Mouse (Mus musculus): ENCODE data around the gene Prkd3. TPM values are rescaled to one million over a fixed set of nuclear protein-coding genes. Genes with fewer than 3 reads are reported as not detected.

Prkd3 gene
- total RNA-seq, 2 experiments from 2014 or later: 9.7 to 10.8 TPM

DNA sequence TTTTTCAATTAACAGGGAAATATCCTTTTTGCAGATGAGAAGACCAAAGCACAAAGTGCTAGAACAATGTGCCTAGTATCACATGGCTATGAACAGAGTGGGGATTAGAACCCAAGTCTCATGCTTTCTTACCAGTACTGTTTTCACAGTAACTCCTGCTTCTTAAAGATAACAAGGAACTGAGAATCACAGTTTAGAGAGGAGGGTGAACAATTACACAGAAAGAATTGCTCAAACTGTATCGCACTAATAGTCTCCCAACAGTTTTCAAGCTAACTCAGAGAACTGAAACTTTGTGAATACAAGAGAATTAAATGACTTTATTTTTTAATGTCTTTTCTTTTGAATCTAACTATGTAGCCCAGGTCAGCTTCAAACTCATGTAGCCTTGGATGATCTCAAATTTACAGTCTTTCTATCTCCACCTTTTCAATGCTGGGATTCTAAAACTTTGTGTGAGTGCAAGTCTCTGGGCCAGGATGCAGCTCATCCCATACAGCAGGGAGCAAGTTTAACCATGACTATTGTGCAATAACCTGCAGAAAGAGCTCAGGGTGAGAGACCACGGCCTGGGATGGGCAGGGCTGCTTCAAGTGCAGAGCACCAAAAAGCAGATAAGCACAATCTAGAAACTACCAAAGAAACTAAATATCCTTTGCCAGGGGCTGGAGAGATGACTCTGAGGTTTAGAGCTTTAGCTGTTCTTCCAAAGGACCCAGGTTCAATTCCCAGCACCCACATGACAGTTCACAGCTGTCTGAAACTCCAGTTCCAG lies 5.5 kb downstream of the Prkd3 start:
- DNase-seq (ENCODE audit: low spot score in 2 of 2): no peak
- intact Hi-C loops (cut with DNase I): no loop called here

DNA sequence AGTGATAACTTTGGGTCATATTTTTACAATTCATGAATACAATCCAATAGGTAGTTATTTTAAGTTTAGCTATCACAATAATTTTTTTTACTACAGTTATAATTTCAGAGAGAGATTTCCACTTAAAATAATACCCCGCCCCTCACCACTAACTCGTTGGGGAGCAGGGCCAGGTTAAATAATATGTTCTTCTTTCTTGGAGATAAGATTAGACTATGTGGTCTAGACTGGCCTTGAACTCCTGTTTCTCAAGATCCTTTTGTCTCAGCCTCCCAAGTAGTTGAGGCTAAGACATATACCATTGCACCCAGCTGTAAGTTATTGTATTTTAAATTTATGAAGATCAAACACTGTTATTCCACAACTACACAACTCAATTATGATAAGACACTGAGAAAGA lies 7.0 kb downstream of the Prkd3 start:
- DNase-seq (ENCODE audit: low spot score in 2 of 2): no peak
- intact Hi-C loops (cut with DNase I): no loop called here

DNA sequence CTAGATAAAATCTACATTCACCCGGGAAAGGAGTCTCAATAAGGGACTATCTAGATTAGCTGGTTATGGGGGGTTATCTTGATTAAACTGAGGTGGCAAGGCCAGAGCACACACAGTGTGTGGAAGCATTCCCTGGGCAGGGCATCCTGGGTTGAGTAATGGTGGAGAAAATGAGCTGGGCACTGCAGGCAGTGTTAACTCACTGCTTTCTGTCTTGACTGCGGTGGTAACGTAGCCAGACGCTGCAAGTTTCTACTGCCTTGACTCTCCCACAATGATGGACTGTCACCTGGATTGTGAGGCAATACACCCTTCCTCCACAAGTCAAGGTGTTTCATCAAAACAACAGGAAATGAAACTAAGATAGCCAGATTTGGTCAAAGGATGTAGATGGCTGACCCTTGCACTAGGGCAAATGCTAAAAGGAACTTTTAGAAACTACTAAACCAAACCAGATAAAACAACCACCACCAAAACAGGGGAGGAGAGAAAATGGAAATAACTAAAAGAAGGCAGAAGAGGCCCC lies 20.8 kb downstream of the Prkd3 start:
- no peak for DNase-seq (ENCODE audit: low spot score in 2 of 2)
- intact Hi-C loops (cut with DNase I): no loop called here

DNA sequence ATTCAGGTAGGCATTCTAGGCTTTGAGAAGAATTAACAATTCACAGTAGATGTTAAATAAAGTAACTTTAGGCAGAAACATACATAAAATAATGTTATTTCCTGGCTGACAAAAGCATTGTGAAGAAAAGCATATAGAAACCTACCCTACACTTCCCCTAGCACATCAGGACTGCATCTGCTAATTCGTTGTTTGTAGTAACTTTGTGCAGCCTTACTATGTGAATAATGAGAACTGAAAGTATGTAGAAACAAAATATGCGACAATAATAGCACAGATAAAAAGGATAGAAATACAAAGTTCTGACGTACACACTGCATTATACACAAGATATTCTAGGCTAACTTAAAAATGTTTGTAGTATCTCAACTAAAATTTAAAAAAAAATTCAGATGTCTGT lies 21.4 kb downstream of the Prkd3 start:
- DNase-seq (ENCODE audit: low spot score in 2 of 2): no peak
- intact Hi-C loops (cut with DNase I): no loop called here

DNA sequence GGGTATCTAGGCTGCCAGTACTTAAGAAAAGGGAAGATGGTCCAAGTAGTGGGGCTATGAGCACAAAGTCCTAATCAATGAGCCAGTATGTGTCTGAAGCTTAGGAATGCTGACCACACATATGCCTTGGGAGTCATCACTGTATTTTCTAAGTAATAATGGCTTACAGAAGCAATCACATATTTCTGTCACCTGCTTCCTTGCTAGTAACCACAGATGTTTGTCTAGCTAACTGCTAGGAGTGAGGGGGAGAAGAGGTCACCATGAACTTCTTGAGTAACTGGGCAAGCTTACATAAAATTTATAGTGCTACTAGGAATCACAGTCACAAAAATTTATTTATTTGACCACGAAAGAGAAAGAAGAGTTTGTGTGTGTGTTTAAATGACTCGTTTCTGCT lies 22.5 kb downstream of the Prkd3 start:
- DNase-seq (ENCODE audit: low spot score in 2 of 2): no peak
- intact Hi-C loops (cut with DNase I): no loop called here

DNA sequence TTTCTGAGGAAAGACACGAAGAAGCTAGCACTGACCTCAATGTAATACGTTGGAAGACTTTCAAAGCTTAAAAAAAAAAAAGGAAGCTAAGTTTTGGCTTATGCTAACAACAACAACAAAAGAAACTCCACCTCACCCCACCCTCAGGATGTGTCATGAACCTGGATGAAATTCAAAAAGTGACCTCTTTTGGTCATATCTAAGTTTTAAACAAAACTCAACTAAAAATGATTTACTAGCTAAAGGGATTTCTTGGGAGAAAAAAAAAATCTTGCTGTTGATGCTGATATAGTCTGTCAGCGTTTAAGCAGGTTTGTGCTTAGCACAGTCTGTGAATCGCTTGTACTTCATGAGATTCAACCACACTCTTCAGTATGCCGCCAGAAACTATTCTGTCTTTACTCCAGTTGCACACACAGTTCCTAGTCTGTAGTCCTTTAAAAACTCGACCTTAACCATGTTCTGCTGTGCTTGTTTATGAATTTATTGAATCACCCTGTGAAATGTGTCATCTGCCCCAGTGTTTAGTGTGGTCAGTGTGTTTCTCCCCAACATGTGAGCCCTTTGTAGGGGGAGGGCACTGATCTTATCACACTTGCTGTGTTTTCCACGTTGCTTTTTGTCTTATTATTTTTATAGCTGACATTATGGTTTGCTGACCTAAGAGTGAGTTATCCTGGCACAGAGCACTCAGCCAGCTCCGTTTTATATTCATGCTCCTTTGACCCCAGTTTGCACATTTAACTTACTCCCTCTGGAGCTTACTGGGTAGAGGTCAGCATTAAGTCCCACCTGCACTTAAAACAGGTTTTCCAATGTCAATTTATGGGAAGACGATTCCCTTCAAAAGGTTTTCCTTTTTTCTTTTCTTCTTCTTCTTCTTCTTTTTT lies 25.4 kb downstream of the Prkd3 start:
- intact Hi-C loops (cut with DNase I): no loop called here

DNA sequence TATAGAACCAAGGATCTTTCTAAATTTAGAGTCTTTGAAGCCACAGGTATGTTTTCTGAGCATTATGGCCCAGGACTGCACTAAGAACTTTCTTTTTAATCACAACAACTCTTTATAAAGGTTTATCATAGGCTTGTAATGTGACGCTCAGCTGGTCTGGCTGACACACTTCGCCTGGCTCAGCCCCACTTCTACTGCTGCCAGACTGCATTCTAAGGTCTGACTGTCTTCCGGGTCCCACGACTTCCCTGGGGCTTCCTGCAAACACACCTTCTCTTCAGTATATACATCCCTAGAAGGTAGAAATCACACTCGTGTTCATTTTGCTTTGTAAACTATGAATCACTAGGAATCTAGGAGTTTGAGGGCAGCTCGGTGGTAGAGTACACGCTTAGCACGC lies 26.2 kb downstream of the Prkd3 start:
- intact Hi-C loops (cut with DNase I): no loop called here
- DNase-seq (ENCODE audit: low spot score in 2 of 2): no peak

More for the DNA sequence above, 25.4 kb downstream of the Prkd3 start:
- DNase-seq (ENCODE audit: low spot score in 2 of 2): no peak

DNA sequence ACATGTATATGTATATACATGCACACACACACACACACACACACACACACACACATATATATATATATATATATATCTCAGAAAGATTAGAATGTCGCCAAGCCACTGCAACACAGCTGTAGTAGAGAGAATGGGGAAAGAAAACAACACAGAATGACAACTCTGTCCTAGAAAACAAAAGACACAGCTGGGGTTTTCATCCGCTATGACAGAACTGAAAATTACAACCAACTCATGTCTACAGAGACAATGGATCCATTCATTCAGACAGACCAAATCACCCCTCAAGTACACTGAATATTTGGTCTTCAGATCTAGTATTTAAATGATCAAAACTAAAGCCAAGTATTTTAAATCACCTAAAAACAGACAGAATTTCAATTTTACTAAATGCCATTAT lies 26.9 kb downstream of the Prkd3 start:
- intact Hi-C loops (cut with DNase I): no loop called here

DNA sequence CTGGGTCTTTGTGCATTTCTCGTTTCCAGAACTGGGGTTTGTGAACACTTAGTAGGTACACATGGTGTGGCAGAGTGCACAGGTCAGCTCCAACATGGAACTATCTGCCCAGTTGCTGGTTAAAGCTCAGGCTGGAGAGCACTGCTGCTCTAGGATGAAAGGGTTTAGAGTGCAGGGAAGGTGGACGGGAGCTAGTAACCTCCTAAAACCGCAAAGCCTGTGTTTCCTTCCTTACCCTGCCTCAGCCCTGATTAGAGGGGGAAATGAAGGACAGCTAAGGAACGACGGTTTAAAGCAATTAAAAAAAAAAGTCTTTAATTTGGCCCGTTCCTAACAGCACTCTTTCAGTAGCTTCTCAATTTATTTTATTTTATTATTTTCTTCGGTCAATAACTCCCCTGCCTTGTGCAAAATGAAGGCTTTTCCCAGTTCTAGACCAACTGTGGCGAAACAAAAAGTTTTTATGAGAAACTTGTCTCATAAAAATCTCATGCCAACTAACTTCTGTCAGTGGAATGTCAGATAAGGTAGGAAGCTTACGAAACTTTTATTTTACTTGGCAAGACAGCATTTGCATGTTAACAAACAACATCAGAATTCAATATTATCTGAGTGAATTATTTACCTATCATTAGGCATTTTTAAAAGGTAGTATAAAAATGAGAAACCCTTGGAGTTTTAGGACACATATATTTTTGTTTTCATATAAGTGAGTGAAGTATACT lies 28.2 kb downstream of the Prkd3 start:
- no peak for DNase-seq (ENCODE audit: low spot score in 2 of 2)
- intact Hi-C loops (cut with DNase I): no loop called here

More for the DNA sequence above, 26.9 kb downstream of the Prkd3 start:
- DNase-seq (ENCODE audit: low spot score in 2 of 2): no peak

DNA sequence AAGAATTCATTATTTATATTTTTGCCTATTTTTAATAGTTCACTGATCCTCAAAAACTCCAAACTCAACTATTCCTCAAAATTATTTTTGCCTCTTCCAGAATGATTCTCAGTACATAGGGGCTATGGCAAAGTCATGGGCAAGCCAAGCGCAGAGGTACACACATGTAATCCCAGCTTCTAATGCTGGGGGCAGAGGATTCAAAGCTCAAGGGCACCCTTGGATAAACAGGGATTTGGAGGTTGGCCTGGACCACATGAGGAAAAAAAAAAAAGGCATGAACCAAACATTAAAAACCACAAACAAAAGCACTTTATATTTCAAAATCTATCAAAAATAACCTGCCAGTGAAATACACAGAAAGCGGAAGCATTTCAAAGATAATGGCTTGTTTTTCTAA lies 29.1 kb downstream of the Prkd3 start:
- DNase-seq (ENCODE audit: low spot score in 2 of 2): no peak
- intact Hi-C loops (cut with DNase I): no loop called here

DNA sequence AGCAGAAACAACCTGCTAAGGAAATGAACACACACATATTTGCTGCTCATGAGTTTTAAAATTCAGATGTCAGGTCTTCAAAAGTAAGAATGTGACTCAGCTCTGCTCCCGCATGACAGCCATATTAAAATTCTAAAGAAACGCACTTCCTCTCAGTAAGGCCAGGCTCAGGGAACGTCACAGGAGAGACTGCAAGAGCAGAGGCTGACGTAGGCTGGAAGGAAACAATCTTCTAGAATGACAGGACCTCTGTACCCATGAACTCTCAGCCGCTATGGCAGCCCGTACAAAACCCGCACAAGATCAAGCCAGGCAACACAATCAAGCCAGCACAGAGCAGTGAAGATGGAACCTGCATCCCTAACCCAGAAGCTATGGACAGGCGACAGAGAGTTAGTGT lies 31.6 kb downstream of the Prkd3 start:
- intact Hi-C loops (cut with DNase I): loop anchor here (10.0 kb wide), 1 partner anchor 596 kb away; no protein-coding TSS in a partner anchor

DNA sequence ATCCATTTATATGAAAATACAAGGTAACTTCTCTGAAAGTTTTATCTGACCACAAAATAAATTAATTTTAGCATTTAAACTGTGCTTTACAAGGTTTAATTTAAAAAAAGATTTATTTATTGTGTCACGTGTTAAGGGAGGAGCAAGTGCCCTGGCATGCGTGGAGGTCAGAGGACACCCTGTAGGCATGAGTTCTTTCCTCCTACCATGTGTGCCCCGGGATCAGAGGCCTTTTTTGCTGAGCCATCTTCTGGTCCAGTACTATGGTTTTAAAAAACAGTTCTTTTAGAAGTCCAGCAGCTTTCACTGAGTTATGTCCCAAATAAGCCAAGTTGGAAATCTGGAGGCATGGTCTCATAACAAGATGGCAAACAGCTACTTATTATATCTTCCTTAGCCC lies 36.9 kb downstream of the Prkd3 start:
- intact Hi-C loops (cut with DNase I): loop anchor here (10.0 kb wide), 1 partner anchor 601 kb away; no protein-coding TSS in a partner anchor
- DNase-seq (ENCODE audit: low spot score in 2 of 2): no peak

More for the DNA sequence above, 31.6 kb downstream of the Prkd3 start:
- DNase-seq (ENCODE audit: low spot score in 2 of 2): no peak

DNA sequence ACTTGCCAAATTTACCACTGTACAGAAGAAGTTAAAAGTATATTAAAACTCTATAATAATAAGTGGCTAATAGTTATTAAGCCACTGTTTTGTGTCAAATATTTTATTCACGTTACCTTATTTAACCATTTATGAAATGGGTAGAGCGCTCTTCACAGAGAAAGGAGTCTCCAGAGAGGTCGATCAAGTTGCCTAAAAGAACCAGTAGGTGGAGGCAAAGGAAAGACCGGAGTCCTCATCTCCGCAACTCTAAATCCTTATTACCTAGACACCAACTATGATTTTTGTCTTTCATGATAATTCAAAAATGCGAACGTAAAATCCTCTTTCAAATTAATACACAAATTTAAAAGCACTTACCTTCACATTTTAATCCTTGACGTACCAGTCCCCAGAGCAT lies 37.5 kb downstream of the Prkd3 start:
- intact Hi-C loops (cut with DNase I): loop anchor here (10.0 kb wide), 1 partner anchor 602 kb away; no protein-coding TSS in a partner anchor
- no peak for DNase-seq (ENCODE audit: low spot score in 2 of 2)

DNA sequence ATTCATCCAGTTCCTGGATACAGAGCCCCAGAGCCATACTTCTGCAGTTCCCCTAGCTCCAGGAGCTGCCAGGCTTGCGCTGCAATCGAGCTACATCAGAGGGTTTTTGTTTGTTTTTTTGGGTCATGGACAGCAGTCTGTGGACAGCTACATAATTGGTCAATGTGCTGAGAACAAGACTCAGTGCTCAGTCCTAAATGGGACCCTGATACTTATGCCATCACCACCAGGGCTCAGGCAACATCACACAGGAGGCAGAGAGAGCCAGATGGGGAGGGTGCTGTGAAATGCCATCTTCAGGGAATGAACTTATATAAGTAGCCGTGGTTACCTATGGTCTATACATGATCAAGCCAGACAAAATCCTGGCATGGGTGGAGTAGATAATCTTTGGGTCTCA lies 52.1 kb downstream of the Prkd3 start:
- no peak for DNase-seq (ENCODE audit: low spot score in 2 of 2)
- intact Hi-C loops (cut with DNase I): no loop called here

DNA sequence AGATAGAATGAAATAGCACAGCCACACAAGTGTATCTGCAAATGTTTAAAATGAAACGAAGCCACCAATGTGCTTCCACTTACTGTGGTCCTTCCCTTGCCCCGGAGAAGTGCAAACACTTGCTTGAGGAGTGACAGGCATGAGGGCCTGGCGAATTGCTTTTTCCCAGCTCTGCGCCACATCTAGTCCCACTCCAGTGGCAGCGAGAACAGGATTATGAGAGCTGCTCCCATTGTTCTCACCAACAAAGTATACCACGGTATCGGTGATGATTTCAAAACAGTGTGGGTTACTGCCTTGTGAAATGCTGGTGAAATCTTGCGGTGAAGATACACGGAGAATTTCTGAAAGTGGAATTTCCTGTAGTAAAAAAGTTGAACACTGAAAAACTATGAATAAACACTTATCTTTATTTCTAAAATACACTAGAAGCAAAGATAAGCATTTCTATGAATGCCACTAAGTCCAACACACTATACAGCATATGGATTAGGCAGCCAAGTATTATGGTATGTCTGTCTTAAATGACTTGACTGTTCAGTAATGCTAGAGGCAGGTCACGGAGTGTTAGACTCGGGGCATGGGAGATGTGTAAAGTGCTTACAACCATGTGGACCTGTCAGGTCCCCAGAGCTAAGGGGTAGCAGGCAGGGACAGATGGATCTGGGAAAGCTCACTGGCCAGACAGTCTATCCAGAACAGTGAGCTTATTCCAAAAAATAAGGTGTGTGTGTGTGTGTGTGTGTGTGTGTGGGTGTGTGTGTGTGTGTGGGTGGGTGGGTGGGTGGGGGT lies 54.3 kb downstream of the Prkd3 start:
- intact Hi-C loops (cut with DNase I): no loop called here
- no peak for DNase-seq (ENCODE audit: low spot score in 2 of 2)

DNA sequence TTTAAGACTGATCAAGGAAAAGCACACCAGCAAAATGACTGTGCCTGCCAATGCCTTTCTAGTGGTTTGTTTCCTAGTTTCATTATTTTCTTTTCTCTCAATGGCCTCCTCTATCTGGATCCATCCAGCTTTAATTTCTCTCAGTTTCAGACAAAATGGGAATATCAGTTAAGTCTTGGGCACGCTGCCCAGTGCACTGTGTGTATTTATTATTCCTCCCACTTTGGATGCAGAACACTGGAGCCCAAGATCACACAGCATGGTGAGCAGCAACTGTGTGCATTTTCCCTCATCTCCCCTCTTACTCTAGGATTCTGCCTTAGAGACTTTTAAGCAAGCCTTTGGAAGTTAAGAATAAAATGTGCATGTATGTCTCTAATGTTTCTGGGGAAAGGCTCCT lies 56.2 kb downstream of the Prkd3 start:
- peak in 1 of 2 experiments; percentile 41 for DNase-seq (ENCODE audit: low spot score in 2 of 2)
- intact Hi-C loops (cut with DNase I): no loop called here

DNA sequence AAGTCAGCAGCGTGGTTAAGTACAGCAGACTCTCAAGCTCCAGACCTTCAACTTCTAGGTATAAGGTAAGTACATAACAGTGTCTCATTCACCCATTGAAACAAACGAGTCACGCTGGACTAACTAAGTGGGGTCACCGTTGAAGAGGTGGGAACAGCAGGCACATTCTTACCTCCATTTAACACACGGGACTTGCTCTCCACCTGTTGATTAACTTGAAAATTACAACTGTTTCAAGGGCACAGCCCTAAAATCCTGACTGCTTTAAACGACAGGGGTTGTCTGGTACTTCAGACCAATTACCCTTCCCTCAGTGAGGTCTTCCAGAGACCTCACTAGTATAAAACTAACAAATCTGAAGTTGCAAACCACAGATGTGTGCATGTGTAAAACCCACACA lies 61.1 kb downstream of the Prkd3 start:
- no peak for DNase-seq (ENCODE audit: low spot score in 2 of 2)
- intact Hi-C loops (cut with DNase I): no loop called here

DNA sequence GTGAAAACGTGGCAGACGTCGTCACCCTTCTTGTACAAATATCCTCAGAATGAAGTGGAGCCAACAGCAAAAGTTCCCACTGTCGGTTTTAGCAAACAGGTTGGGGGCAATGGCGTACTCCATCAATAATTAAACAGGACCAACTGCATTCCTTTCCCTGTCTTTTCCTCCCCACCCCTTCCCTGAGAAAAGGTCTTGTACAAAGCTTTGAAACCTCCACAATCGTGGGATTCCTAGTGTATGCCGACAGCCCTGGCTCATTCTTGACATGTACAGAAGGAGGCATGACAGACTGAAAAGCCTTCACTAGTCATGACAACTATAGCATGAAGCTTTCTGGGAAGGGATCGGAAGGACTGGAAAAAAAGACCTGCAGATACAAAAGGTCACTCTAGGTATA lies 67.4 kb downstream of the Prkd3 start:
- intact Hi-C loops (cut with DNase I): no loop called here
- DNase-seq (ENCODE audit: low spot score in 2 of 2): no peak

DNA sequence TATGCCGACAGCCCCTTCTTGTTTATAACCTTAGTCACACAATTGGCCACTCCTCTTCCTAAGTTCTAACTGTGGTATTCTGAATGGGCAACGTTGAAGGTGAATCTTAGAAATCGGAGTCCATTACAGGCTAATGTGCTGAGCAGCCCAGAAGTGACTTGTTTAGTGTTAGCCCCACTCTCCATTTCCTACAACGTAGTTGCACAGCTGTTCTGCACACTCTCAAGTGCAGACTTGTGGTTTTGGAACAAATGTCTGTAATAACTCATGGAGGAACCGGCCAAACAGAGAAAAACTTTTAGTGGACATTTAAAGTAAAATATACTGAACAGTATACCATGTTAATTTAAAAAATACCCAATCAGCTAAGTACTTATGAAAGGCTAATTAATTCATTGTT lies 68.5 kb downstream of the Prkd3 start:
- intact Hi-C loops (cut with DNase I): no loop called here

More for the DNA sequence above, 68.5 kb downstream of the Prkd3 start:
- DNase-seq (ENCODE audit: low spot score in 2 of 2): no peak

All from left cerebral cortex, postnatal 25 days (tissue).